Mouse (Mus musculus) lung, adult 2 months (tissue): ENCODE results near the gene Spag9. TPM values are rescaled to one million over a fixed set of nuclear protein-coding genes. Genes with fewer than 3 reads are reported as not detected.

Experiments
- DNase-seq: peaks from one replicate; pipeline ENCODE4 v3.0.0; 2022
- H3K4me1 ChIP-seq: fragments of 200-500 bp; 2 replicates; pipeline ENCODE4 v1.6.1; 2011; ENCODE audit warnings: low read length; ENCODE audit not compliant: control insufficient read depth, insufficient read depth
- H3K4me3 ChIP-seq: fragments of 200-500 bp; replicated peaks from 2 replicates; pipeline ENCODE3; 2011; ENCODE audit warnings: low read depth, mild to moderate bottlenecking, control low read depth, low read length; ENCODE audit errors: extremely low read depth
- CTCF ChIP-seq: fragments of 200-500 bp; IDR thresholded peaks from 2 replicates; pipeline ENCODE4 v1.5.1; 2011; ENCODE audit warnings: mild to moderate bottlenecking, low read length, control low read depth; ENCODE audit not compliant: insufficient read depth
- POLR2A ChIP-seq: fragments of 200-500 bp; IDR thresholded peaks from 2 replicates; pipeline ENCODE4 v1.6.1; 2011; ENCODE audit warnings: low read depth, mild to moderate bottlenecking, control low read depth, low read length, borderline replicate concordance; ENCODE audit errors: extremely low read depth
- WGBS: fragments of 180-500 bp; shearing (Covaris S2); methylation state at CpG from one replicate; pipeline ENCODE4 v1.1.7; 2018; 5-methylcytosine and 5-hydroxymethylcytosine counted together
- polyA plus RNA-seq: library from polyadenylated mRNA; depleted of rRNA; stranded (reverse); fragments of >200 nt; gene quantifications from 2 replicates; pipeline ENCODE4 v1.2.3, GENCODE M21; 2012

Gene Spag9
- polyA plus RNA-seq, 1 experiment = 33.9 TPM

GRCm38 (mm10) chr11:93985265-93985664 lies 10.6 kb upstream of the Spag9 start:
- WGBS = 82% methylated on average over 5 of the region's 5 CpGs
- Histone ChIP-seq H3K4me3 (no peak overlapping the region), H3K4me1 (peaks cover 11% of the 10 kb centered on the region)
- no peak for DNase-seq
- TF ChIP-seq POLR2A = no peak
- TF ChIP-seq CTCF = no peak

GRCm38 (mm10) chr11:93986298-93986697 lies 9.6 kb upstream of the Spag9 start:
- DNase-seq = no peak

GRCm38 (mm10) chr11:93987026-93987425 lies 8.9 kb upstream of the Spag9 start:
- no peak overlapping the region for H3K4me3 ChIP-seq
- WGBS = 84% methylated on average over 4 of the region's 4 CpGs
- H3K4me1 ChIP-seq = peaks cover 11% of the 10 kb centered on the region
- no peak for DNase-seq
- TF ChIP-seq POLR2A (no peak), CTCF (no peak)

More at GRCm38 (mm10) chr11:93986298-93986697, 9.6 kb upstream of the Spag9 start:
- no peak overlapping the region for H3K4me3 ChIP-seq
- peaks cover 11% of the 10 kb centered on the region for H3K4me1 ChIP-seq
- no peak for TF ChIP-seq POLR2A
- TF ChIP-seq CTCF = no peak

GRCm38 (mm10) chr11:93987625-93988327 lies 8.1 kb upstream of the Spag9 start:
- H3K4me3 ChIP-seq = no peak overlapping the region
- H3K4me1 ChIP-seq = peaks cover 11% of the 10 kb centered on the region
- WGBS = 28% methylated on average over 8 of the region's 8 CpGs
- TF ChIP-seq POLR2A = no peak
- TF ChIP-seq CTCF = no peak
- no peak for DNase-seq

- no peak for DNase-seq
- no peak overlapping the region for H3K4me3 ChIP-seq
- peaks cover 11% of the 10 kb centered on the region for H3K4me1 ChIP-seq
- TF ChIP-seq CTCF (no peak), POLR2A (no peak)
- WGBS = 30% methylated on average over 12 of the region's 12 CpGs
Measured at GRCm38 (mm10) chr11:93988328-93989062, 7.4 kb upstream of the Spag9 start.

GRCm38 (mm10) chr11:93994531-93994930 lies 1.4 kb upstream of the Spag9 start:
- no peak for TF ChIP-seq POLR2A
- no peak for TF ChIP-seq CTCF
- peak overlapping the region; percentile 35 for H3K4me3 ChIP-seq

GRCm38 (mm10) chr11:93995111-93995719 lies 676 bp upstream of the Spag9 start:
- WGBS = 3% methylated on average over 15 of the region's 15 CpGs
- H3K4me3 ChIP-seq = peak overlapping the region; percentile 83
- TF ChIP-seq CTCF (no peak), POLR2A (peak; percentile 90; the same call in 1 of the 2 replicates)
- peaks cover 13% of the 10 kb centered on the region for H3K4me1 ChIP-seq
- DNase-seq = peak; percentile 80

More at GRCm38 (mm10) chr11:93994531-93994930, 1.4 kb upstream of the Spag9 start:
- WGBS = 26% methylated on average over 5 of the region's 5 CpGs
- peaks cover 13% of the 10 kb centered on the region for H3K4me1 ChIP-seq
- DNase-seq = no peak

- DNase-seq = peak; percentile 60
- H3K4me3 ChIP-seq = peak overlapping the region; percentile 82
- TF ChIP-seq CTCF = no peak
- 0 out of 2 replicates have a peak, but pooled peaks have one; percentile 2 for TF ChIP-seq POLR2A
- WGBS = under 1% methylated on average over 58 of the region's 58 CpGs
- H3K4me1 ChIP-seq = peaks cover 13% of the 10 kb centered on the region
Measured at GRCm38 (mm10) chr11:93996306-93997140, 632 bp downstream of the Spag9 start.
